Mouse (Mus musculus) kidney, embryonic 16.5 days (tissue): Measurements from ENCODE around the gene Cdkal1. TPM values are rescaled to one million over a fixed set of nuclear protein-coding genes. Genes with fewer than 3 reads are reported as not detected.
A peak's percentile ranks its signal among the peaks of the same experiment; 100 is the strongest.

ENCODE experiments used
- ATAC-seq: fragments of 200-750 bp; cut with Nextera tagmentation; 2 replicates; pipeline ENCODE4 v1.8.0; 2017; ENCODE audit warnings: moderate TSS enrichment; ENCODE audit not compliant: low FRiP score, low TSS enrichment
- H3K27ac ChIP-seq: fragments of 300-500 bp; sonication (generic); 2 replicates; pipeline ENCODE4 v1.5.1; 2014; ENCODE audit warnings: low read length
- H3K27me3 ChIP-seq: fragments of 300-500 bp; sonication (generic); 2 replicates; pipeline ENCODE4 v1.6.1; 2014; ENCODE audit warnings: low read length, control low read depth, mixed read lengths; ENCODE audit not compliant: insufficient read depth
- H3K36me3 ChIP-seq: fragments of 300-500 bp; sonication (generic); 2 replicates; pipeline ENCODE4 v1.6.1; 2014; ENCODE audit warnings: low read length, control low read depth, mixed read lengths; ENCODE audit not compliant: insufficient read depth
- H3K4me1 ChIP-seq: fragments of 300-500 bp; sonication (generic); 2 replicates; pipeline ENCODE4 v1.6.1; 2014; ENCODE audit warnings: low read length, control low read depth, mixed read lengths; ENCODE audit not compliant: insufficient read depth
- H3K4me2 ChIP-seq: fragments of 300-500 bp; sonication (generic); replicated peaks from 2 replicates; pipeline ENCODE4 v1.6.1; 2014; ENCODE audit warnings: low read depth, low read length
- H3K4me3 ChIP-seq: fragments of 300-500 bp; sonication (generic); 2 replicates; pipeline ENCODE4 v1.5.1; 2014; ENCODE audit warnings: mild to moderate bottlenecking, low read length
- H3K9ac ChIP-seq: fragments of 300-500 bp; sonication (generic); replicated peaks from 2 replicates; pipeline ENCODE4 v1.6.1; 2014; ENCODE audit warnings: low read length
- H3K9me3 ChIP-seq: fragments of 300-500 bp; sonication (generic); 2 replicates; pipeline ENCODE4 v1.6.1; 2016; ENCODE audit warnings: low read length, control low read depth
- WGBS: fragments of 180-500 bp; shearing (Covaris S2); extraction: QIAGEN DNeasy Blood & Tissue Kit; methylation state at CpG from one replicate; pipeline ENCODE4 v1.1.7; 2014; 5-methylcytosine and 5-hydroxymethylcytosine counted together
- polyA plus RNA-seq: library from polyadenylated mRNA; unstranded; fragments of >200 nt; fragmentation: Nextera tagmentation; extraction: Ambion mirVana; gene quantifications from 2 replicates; pipeline ENCODE4 v1.2.1, GENCODE M21; 2015

Cdkal1 gene
- polyA plus RNA-seq, 1 experiment from 2014 or later, result 31.3 TPM

DNA sequence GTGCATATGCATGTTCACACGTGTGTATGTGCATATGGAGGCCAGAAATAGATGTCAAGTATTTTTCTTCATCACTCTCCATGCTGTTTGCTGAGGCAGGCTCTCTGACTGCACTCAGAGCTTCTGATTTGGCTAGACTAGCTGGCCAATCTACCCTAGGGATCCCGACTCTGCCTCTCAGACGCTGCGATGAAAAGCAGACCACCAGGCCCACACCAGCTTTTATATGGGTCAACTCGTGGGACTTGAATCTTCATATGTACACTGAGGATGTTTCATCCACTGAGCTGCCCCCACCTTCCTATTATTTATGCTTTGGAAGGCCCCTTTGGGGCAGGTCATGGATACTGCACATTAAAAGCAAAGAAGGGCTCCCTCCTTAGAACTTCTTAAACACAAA lies 652.0 kb downstream of the Cdkal1 start:
- Histone ChIP-seq H3K36me3 (no peaks in the 10 kb centered on the region), H3K9ac (no peak overlapping the region), H3K4me3 (no peak overlapping the region), H3K27me3 (no peaks in the 10 kb centered on the region), H3K9me3 (no peaks in the 10 kb centered on the region), H3K4me1 (peaks cover 5% of the 10 kb centered on the region; the same call in 1 of the 2 replicates), H3K27ac (no peak overlapping the region), H3K4me2 (no peak overlapping the region)
- no peak for ATAC-seq
- WGBS, result 89% methylated on average over 5 of the region's 5 CpGs

DNA sequence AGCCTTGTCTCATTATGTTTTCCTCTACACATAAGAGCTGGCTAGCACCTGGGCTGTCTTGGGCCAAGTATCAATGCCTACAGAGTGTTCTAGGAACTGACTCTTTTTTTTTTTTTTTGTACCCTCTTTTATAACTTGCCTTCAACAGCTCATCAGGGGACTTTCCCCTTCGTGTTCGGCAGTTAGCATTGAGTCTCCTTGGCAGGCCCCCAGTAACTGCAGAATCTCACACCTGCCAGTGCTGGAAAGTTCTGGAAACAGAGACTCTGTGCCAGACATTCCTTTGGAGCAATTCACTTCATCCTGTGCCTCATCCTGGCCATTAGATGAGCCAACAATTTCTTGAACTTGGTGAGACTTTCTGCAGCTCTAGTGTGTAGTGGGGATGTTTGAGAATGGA lies 652.9 kb downstream of the Cdkal1 start:
- WGBS, result 41% methylated on average over 2 of the region's 2 CpGs
- Histone ChIP-seq H3K4me1 (peaks cover 5% of the 10 kb centered on the region; the same call in 1 of the 2 replicates), H3K4me3 (no peak overlapping the region), H3K4me2 (no peak overlapping the region), H3K9ac (no peak overlapping the region), H3K27ac (no peak overlapping the region), H3K36me3 (no peaks in the 10 kb centered on the region), H3K9me3 (no peaks in the 10 kb centered on the region), H3K27me3 (no peaks in the 10 kb centered on the region)
- no peak for ATAC-seq

DNA sequence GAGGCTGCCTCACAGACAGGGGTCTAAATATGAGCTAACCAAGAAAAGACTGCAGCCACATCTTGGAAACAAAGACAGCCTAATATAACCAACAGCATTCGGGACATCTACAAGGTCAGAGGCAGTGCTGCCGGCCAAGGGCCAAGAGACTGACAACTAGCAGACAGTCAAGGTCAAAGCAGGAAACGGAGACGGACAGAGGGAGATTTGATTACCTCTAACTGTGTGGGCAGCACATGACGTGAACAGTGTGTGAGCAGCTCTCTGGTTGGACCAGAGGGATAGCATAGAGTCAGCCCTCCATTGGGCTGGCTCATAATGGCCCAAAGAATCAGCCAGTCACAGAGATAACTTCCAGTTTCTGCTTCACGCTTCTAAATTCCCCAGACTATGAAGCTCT lies 655.8 kb downstream of the Cdkal1 start:
- no peak overlapping the region for H3K4me2 ChIP-seq
- peaks cover 5% of the 10 kb centered on the region; the same call in 1 of the 2 replicates for H3K4me1 ChIP-seq
- H3K36me3 ChIP-seq, result no peaks in the 10 kb centered on the region
- H3K9me3 ChIP-seq, result no peaks in the 10 kb centered on the region
- peak; percentile 58 for ATAC-seq
- 24% methylated on average over 6 of the region's 6 CpGs for WGBS
- H3K4me3 ChIP-seq, result no peak overlapping the region
- H3K9ac ChIP-seq, result no peak overlapping the region
- no peak overlapping the region for H3K27ac ChIP-seq
- no peaks in the 10 kb centered on the region for H3K27me3 ChIP-seq

DNA sequence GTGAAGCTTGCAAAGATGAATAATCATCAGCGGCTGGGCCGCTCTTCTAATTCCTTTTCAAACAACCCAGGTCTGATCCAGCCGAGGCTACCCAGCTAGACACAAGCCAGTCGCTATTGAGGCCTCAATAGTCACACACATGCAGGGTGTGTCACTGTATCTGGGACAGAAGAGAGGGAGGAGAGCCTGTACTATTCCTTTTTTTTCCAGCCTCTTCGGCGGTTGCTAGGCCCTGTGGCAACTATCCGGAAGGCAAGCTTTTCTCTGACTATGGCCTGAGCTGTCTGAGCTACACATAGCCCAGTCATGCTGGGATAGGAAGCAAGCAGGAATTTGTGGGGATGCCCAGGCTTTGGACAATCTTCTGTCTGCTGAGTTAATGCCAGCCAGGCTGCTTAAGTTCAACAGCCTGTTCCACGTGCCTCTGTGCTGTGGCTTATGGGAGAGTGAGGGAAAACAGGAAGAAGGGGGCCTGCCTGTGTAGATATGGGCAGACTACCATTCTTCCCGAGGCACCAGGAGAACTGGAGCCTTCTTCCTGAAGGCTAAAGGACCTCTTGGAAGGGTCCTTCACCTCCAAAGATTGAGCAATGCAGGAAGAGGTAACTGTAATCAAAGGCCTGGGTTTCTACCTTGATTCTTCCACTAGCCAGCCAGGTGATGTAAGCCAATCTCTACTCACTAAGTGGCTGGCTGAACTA lies 658.5 kb downstream of the Cdkal1 start:
- Histone ChIP-seq H3K36me3 (no peaks in the 10 kb centered on the region), H3K9ac (no peak overlapping the region), H3K4me2 (no peak overlapping the region), H3K27me3 (no peaks in the 10 kb centered on the region), H3K27ac (no peak overlapping the region), H3K4me3 (no peak overlapping the region), H3K9me3 (no peaks in the 10 kb centered on the region), H3K4me1 (peaks cover 5% of the 10 kb centered on the region; the same call in 1 of the 2 replicates)
- ATAC-seq, result peak; percentile 11; the same call in 1 of the 2 replicates
- 68% methylated on average over 9 of the region's 9 CpGs for WGBS

DNA sequence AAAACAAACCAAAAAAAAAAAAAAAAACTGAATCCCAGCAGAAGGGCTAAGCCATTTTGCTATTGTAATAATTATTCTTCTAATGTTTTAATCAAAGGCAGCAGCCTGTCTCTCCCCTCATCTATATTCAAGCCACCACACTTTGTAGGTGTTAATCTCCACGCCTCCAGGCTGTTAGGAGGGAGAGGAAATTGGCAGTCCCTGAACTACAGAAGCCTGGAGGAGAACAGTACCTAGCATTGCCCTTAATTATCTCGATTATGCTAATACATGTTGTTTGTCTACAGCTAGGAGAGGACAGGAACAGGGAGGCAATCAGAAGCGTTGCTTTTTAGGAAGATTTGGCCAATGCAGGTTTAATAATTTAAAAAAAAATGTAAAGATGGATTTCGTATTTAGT lies 659.8 kb downstream of the Cdkal1 start:
- WGBS, result 46% methylated on average over 4 of the region's 4 CpGs
- Histone ChIP-seq H3K9ac (no peak overlapping the region), H3K9me3 (no peaks in the 10 kb centered on the region), H3K27ac (no peak overlapping the region), H3K36me3 (no peaks in the 10 kb centered on the region), H3K4me2 (no peak overlapping the region), H3K27me3 (no peaks in the 10 kb centered on the region), H3K4me3 (no peak overlapping the region), H3K4me1 (peaks cover 5% of the 10 kb centered on the region; the same call in 1 of the 2 replicates)
- no peak for ATAC-seq

DNA sequence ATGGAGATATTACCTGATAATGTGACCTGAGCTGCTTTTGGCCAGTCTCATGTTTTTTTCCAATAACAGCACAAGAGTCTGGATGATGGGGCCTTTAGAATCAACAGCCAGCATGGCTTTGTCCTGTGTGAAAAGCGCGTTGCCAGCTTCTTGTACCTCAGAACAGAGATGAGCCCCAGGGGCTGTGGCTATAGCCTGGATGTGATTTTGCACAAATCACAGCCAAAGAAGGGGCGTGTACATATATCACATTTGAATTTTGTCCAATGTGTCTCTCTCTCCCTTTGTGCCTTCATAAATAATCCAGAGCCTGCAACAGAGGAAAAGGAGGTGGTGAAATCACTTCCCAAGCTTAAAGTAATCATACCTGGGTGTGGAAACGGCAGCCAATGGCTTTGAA lies 660.5 kb downstream of the Cdkal1 start:
- no peak overlapping the region for H3K4me2 ChIP-seq
- H3K4me3 ChIP-seq, result no peak overlapping the region
- H3K9me3 ChIP-seq, result no peaks in the 10 kb centered on the region
- WGBS, result 75% methylated on average over 4 of the region's 4 CpGs
- ATAC-seq, result no peak
- H3K27me3 ChIP-seq, result no peaks in the 10 kb centered on the region
- H3K36me3 ChIP-seq, result no peaks in the 10 kb centered on the region
- H3K4me1 ChIP-seq, result peaks cover 5% of the 10 kb centered on the region; the same call in 1 of the 2 replicates
- H3K9ac ChIP-seq, result no peak overlapping the region
- no peak overlapping the region for H3K27ac ChIP-seq

DNA sequence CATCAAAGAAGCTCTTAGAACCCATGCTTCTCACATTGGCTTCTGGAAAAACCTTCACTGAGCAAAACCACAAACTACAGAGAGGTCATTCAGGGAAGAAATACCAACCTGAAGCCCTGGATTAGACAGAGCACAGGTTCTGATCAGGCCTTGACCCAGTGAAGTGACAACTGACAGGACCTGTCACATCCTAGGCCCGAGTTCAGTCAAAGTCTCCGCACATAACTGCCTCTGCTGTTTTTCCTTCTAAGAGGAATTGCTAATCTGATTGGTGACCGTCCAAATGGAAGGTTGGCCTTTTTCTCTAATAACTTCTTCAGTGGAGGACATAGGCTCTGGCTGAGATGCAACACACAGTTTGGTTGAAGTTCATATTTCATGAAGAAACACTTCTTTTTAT lies 662.8 kb downstream of the Cdkal1 start:
- no peaks in the 10 kb centered on the region for H3K4me1 ChIP-seq
- no peak overlapping the region for H3K4me3 ChIP-seq
- no peaks in the 10 kb centered on the region for H3K36me3 ChIP-seq
- 67% methylated on average over 3 of the region's 3 CpGs for WGBS
- H3K9ac ChIP-seq, result no peak overlapping the region
- H3K9me3 ChIP-seq, result no peaks in the 10 kb centered on the region
- H3K4me2 ChIP-seq, result no peak overlapping the region
- ATAC-seq, result no peak
- no peaks in the 10 kb centered on the region for H3K27me3 ChIP-seq
- no peak overlapping the region for H3K27ac ChIP-seq

DNA sequence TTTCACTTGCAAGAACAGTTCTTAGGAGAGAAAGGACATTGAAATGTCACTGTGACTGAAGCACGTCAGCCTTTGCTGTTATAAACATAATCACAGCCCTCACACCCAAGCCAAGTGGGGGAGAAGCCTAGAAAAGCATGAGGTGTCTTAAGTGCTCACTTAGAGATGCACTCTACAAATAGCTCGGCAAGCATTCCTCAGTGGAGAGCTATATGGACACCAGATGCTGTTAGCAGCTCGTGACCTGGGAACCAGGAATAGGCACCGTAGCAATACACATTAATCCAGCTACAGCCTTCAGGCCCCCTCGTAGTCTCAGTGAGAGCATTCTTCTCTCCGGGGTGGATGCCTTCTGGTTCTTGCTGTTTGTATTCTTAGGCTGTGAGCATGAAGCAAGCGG lies 664.9 kb downstream of the Cdkal1 start:
- no peak overlapping the region for H3K4me2 ChIP-seq
- H3K9me3 ChIP-seq, result no peaks in the 10 kb centered on the region
- H3K4me1 ChIP-seq, result no peaks in the 10 kb centered on the region
- H3K36me3 ChIP-seq, result no peaks in the 10 kb centered on the region
- H3K27ac ChIP-seq, result no peak overlapping the region
- H3K9ac ChIP-seq, result no peak overlapping the region
- ATAC-seq, result no peak
- WGBS, result 77% methylated on average over 7 of the region's 7 CpGs
- H3K27me3 ChIP-seq, result no peaks in the 10 kb centered on the region
- no peak overlapping the region for H3K4me3 ChIP-seq

DNA sequence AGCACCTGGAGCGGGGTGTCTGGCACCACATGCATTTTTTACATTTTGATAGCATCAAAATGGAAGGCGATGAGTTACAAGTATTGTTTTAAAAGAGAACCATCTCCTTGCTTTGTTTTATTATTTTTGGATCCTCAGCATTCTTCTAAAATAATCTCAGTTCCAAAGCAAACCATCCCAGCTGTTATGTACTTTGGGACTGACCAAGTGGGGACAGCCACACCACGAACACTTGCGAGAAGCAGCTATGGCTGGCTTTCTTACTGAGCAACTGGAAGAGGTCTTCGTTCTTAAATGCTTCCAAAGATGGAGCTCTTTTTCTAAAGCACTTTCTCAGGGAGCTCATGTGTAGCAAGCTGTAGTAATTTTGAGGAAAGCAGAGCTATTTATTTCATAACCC lies 668.7 kb downstream of the Cdkal1 start:
- Histone ChIP-seq H3K4me2 (no peak overlapping the region), H3K27ac (no peak overlapping the region), H3K36me3 (no peaks in the 10 kb centered on the region), H3K9ac (no peak overlapping the region), H3K27me3 (no peaks in the 10 kb centered on the region), H3K4me1 (no peaks in the 10 kb centered on the region), H3K4me3 (no peak overlapping the region), H3K9me3 (no peaks in the 10 kb centered on the region)
- ATAC-seq, result no peak
- WGBS, result 93% methylated on average over 5 of the region's 5 CpGs

DNA sequence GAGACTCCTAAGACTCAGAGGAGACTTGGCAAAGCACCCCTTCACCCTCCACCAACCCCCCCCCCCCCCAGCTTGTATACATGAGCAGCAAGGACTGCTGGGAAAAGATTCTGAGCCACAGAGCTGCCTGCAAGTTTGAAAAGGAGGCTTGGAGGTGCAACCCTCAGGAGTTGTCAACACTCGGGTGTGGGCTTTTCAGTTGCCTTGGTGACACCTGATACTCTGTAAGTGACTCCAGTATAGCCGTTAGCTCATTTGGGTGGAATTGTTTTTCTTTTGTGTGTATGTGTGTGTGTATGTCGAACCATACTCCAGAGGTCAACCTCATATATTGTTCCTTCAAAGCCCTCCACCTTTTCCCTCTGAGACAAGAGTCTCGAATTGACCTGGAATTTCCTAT lies 669.9 kb downstream of the Cdkal1 start:
- no peaks in the 10 kb centered on the region for H3K36me3 ChIP-seq
- H3K9me3 ChIP-seq, result no peaks in the 10 kb centered on the region
- H3K4me2 ChIP-seq, result no peak overlapping the region
- no peak overlapping the region for H3K27ac ChIP-seq
- no peaks in the 10 kb centered on the region for H3K4me1 ChIP-seq
- H3K27me3 ChIP-seq, result no peaks in the 10 kb centered on the region
- no peak overlapping the region for H3K4me3 ChIP-seq
- 25% methylated on average over 4 of the region's 4 CpGs for whole genome bisulfite sequencing
- H3K9ac ChIP-seq, result no peak overlapping the region
- ATAC-seq, result no peak
